Mouse (Mus musculus) limb, embryonic 10.5 days (tissue): ENCODE measurements around the gene Prmt9. TPM values are rescaled to one million over a fixed set of nuclear protein-coding genes. Genes with fewer than 3 reads are reported as not detected.

ENCODE experiments used
- DNase-seq: peaks from one replicate; pipeline ENCODE4 v3.0.0-alpha.2; 2017; ENCODE audit warnings: low spot score
- H3K27ac ChIP-seq: fragments of 300-500 bp; sonication (generic); 2 replicates; pipeline ENCODE4 v1.5.1; 2016; ENCODE audit warnings: mild to moderate bottlenecking
- H3K27me3 ChIP-seq: fragments of 300-500 bp; sonication (generic); 2 replicates; pipeline ENCODE4 v1.6.1; 2016; ENCODE audit warnings: low read depth, mild to moderate bottlenecking; ENCODE audit not compliant: poor library complexity, severe bottlenecking
- H3K36me3 ChIP-seq: fragments of 300-500 bp; sonication (generic); 2 replicates; pipeline ENCODE4 v1.6.1; 2016; ENCODE audit warnings: mild to moderate bottlenecking, moderate library complexity
- H3K4me1 ChIP-seq: fragments of 300-500 bp; sonication (generic); 2 replicates; pipeline ENCODE4 v1.6.1; 2016
- H3K4me3 ChIP-seq: fragments of 300-500 bp; sonication (generic); 2 replicates; pipeline ENCODE4 v1.5.1; 2016; ENCODE audit warnings: mild to moderate bottlenecking, moderate library complexity
- H3K9me3 ChIP-seq: fragments of 300-500 bp; sonication (generic); replicated peaks from 2 replicates; pipeline ENCODE4 v1.6.1; 2016; ENCODE audit warnings: mild to moderate bottlenecking
- WGBS: fragments of 180-500 bp; shearing (Covaris S2); methylation state at CpG from one replicate; pipeline ENCODE4 v1.1.7; 2016; 5-methylcytosine and 5-hydroxymethylcytosine counted together
- polyA plus RNA-seq: library from polyadenylated mRNA; unstranded; fragments of >200 nt; fragmentation: Nextera tagmentation; extraction: Ambion mirVana; gene quantifications from 2 replicates; pipeline ENCODE4 v1.2.1, GENCODE M21; 2016

The Prmt9 gene
- polyA plus RNA-seq, 1 experiment from 2014 or later: 22.8 TPM

DNA sequence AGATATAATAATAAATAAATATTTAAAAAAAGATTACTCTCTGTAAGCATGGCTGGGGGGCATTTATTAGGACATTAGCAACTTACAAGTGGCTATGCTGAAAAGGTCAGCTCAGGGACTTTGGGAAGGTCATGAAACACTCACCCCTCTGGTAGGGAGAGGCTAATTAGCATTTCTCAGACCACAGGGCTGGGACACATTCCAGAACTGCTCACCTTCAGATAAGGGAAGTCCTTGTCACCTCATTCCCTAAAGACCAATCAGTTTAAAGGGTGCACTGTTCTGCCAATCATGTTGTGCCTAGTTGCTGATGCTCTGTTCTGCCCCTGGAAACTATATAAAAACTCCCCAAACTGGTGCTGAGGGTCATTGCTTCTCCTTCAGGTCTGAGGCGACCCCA lies 10.9 kb upstream of the Prmt9 start:
- 83% methylated on average over 1 of the region's 1 CpGs for WGBS
- Histone ChIP-seq H3K9me3 (no peaks in the 10 kb centered on the region), H3K4me1 (no peaks in the 10 kb centered on the region), H3K36me3 (no peaks in the 10 kb centered on the region), H3K27ac (no peak overlapping the region), H3K27me3 (no peaks in the 10 kb centered on the region), H3K4me3 (no peak overlapping the region)
- DNase-seq: no peak

DNA sequence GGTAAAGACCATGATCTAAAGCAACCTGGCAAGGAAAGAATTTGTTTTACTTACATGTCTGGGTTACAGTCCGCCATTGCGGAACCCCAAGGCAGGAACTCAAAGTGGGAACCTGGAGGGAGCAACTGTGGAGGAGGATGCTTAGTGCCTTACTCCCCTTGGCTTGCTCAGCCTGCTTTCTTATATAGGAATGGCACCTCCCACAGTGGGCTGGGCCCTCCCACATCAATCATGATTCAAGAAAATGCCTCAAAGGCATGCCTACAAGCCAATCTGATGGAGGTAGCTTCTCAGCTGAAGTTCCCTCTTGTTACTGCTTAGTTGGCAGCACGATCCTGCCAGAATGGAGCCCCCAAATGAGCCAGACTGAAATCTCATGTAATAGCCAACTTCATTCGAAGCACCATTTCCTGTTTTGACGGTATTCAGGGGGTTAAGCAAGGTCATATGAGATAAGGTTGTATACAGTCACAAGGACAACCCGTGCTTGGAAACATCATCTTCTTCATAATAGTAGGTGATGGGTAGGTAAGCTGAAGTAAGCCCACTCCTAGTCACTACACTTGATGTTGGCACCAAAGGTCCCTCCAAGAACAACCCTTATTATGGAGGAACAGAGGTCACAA lies 5.9 kb upstream of the Prmt9 start:
- H3K36me3 ChIP-seq: no peaks in the 10 kb centered on the region
- 87% methylated on average over 6 of the region's 6 CpGs for WGBS

DNA sequence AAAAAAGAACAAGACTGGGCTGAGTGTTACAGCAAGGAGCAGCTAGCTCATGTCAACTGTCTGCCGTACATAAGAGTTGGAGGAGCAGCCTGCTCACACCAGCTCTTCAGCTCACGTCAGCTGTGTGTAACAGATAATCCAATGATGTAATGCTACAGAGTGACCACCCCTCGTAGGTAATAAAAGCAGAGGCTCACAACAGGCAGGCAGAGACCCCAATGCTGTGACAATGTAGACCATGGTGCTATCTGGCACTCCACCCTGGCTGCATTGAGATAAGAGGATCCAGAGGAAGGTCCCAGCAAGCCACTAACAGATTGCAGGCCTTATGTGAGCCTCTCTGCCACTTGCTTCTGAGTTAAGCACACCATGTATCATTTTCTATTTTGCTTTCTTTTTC lies 4.8 kb upstream of the Prmt9 start:
- no peaks in the 10 kb centered on the region for H3K36me3 ChIP-seq
- no peak for DNase-seq
- no peaks in the 10 kb centered on the region for H3K4me1 ChIP-seq
- H3K9me3 ChIP-seq: no peaks in the 10 kb centered on the region
- H3K27ac ChIP-seq: no peak overlapping the region
- 69% methylated on average over 3 of the region's 3 CpGs for WGBS
- no peaks in the 10 kb centered on the region for H3K27me3 ChIP-seq
- no peak overlapping the region for H3K4me3 ChIP-seq

More for the DNA sequence above, 5.9 kb upstream of the Prmt9 start:
- H3K4me3 ChIP-seq: no peak overlapping the region
- H3K27ac ChIP-seq: no peak overlapping the region
- H3K9me3 ChIP-seq: no peaks in the 10 kb centered on the region
- DNase-seq: no peak
- H3K4me1 ChIP-seq: no peaks in the 10 kb centered on the region
- no peaks in the 10 kb centered on the region for H3K27me3 ChIP-seq

DNA sequence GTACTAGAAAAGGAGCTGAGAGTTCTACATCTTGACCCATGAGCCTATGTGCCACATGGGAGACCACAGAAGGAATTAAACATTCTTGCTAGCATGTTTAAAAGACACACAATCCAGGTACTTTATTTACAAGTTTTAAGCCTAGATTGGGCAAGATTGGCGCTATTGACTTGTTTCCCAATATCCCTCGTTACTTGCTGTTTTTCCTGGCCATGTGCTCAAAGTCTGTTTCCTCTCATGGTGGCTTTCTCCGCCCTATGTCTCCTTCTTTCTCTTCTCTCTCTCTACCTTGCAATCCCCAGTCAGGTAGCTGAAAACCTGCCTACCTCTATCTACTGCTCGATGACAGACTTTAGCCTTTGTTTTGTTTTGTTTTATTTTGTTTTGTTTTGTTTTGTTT lies 3.6 kb upstream of the Prmt9 start:
- Histone ChIP-seq H3K27me3 (no peaks in the 10 kb centered on the region), H3K9me3 (no peaks in the 10 kb centered on the region), H3K36me3 (no peaks in the 10 kb centered on the region), H3K27ac (no peak overlapping the region), H3K4me1 (peaks cover 7% of the 10 kb centered on the region), H3K4me3 (no peak overlapping the region)
- no peak for DNase-seq
- WGBS: 88% methylated on average over 4 of the region's 4 CpGs

DNA sequence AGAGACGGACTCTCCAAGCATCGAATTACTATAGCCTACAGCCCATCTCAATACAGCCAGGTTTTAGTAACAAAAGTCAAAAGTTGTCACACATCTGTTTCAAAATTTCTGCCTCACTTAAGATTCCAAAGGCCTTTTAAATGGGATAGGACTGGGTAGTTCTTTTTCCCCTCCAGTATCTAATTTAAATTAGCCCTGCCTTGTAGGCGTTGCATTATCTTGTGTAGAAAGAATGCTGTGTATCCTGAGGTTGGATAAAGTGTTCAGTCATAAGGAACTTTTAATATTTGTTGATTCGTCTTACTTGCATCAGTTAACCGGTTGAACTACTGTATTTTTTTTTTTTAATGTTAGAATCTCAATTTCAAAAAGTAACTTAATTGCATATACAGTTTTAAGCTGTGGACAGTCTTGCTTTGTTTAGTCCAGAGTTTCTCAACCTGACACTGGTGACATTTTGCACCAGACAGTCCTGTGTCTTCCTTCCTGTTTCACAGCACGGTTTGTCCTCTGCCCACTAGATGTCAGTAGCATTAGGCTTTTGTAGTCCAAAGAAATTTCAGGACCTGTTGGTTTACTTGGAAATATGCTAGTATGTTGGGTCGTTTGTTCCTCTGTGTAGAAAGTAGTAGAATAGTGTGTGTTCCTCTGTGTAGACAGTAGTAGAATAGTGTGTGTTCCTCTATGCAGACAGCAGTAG lies 834 bp downstream of the Prmt9 start:
- DNase-seq: no peak
- 33% methylated on average over 7 of the region's 7 CpGs for WGBS
- Histone ChIP-seq H3K36me3 (peaks cover 39% of the 10 kb centered on the region), H3K4me1 (peaks cover 11% of the 10 kb centered on the region), H3K27ac (peak overlapping the region; percentile 95; the same call in 1 of the 2 replicates), H3K9me3 (no peaks in the 10 kb centered on the region), H3K27me3 (no peaks in the 10 kb centered on the region), H3K4me3 (peak overlapping the region; percentile 87)

DNA sequence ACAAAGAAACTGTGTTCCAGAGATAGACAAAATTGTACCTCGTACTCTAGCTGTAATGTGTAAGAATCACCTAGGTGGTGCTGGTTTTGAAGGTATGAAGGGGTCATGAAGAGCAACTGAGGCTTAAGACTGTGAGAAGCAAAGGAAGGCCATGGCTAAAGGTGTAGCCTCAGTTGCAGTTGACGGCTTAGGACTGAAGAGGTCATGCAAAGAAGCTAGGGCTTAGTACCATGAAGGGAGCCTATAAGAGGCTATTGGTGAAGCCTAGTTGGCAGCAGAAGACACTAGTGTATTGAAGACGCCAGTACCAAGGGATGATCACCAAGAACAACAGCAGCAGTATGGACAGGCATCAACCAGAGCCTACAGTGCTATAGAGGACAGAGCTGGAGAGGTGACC lies 3.3 kb downstream of the Prmt9 start:
- Histone ChIP-seq H3K27me3 (no peaks in the 10 kb centered on the region), H3K36me3 (peaks cover 64% of the 10 kb centered on the region), H3K4me1 (peaks cover 11% of the 10 kb centered on the region), H3K27ac (no peak overlapping the region), H3K4me3 (no peak overlapping the region), H3K9me3 (no peaks in the 10 kb centered on the region)
- no peak for DNase-seq
- WGBS: 92% methylated on average over 3 of the region's 3 CpGs

DNA sequence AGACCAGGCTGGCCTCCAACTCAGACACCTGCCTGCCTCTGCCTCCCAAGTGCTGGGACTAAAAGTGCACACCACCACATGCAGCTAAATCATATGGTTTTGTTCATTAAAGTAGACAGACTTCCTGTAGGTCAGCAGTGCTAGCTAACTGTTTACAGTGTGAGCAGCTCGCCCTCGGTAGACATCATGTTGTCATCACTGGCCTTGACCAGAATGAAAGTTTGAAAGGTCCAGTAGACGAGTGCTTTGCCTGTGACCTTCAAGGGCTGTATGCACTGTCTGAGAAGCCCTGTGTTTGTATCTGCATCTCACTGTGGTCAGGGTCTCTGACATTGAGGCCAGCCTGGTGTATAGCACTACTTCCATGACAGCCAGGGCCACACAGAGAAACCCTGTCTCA lies 12.2 kb downstream of the Prmt9 start:
- DNase-seq: no peak

DNA sequence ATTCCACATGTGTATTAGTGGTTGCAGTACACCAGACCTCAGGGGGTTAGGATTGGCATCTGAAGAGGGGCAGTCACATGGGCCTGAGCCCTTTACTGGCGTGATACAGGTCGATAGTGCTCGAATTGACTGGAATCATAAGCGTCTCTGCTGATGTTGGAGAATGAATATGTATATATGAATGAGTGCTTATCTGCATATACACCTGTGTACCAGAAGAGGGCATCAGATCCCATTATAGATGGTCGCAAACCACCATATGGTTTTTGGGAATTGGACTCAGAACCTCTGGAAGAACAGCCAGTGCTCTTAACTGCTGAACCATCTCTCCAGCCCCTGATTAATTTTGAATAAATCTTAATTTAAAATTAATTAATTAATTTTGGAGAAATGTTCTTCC lies 25.0 kb downstream of the Prmt9 start:
- no peaks in the 10 kb centered on the region for H3K9me3 ChIP-seq
- no peaks in the 10 kb centered on the region for H3K27me3 ChIP-seq
- peaks cover 74% of the 10 kb centered on the region for H3K36me3 ChIP-seq
- H3K4me1 ChIP-seq: no peaks in the 10 kb centered on the region
- WGBS: 83% methylated on average over 5 of the region's 5 CpGs
- no peak overlapping the region for H3K27ac ChIP-seq
- DNase-seq: no peak
- H3K4me3 ChIP-seq: no peak overlapping the region

More for the DNA sequence above, 12.2 kb downstream of the Prmt9 start:
- WGBS: 92% methylated on average over 3 of the region's 3 CpGs
- H3K9me3 ChIP-seq: no peaks in the 10 kb centered on the region
- no peaks in the 10 kb centered on the region for H3K27me3 ChIP-seq
- no peak overlapping the region for H3K27ac ChIP-seq
- no peak overlapping the region for H3K4me3 ChIP-seq
- H3K4me1 ChIP-seq: no peaks in the 10 kb centered on the region
- H3K36me3 ChIP-seq: peaks cover 99% of the 10 kb centered on the region

DNA sequence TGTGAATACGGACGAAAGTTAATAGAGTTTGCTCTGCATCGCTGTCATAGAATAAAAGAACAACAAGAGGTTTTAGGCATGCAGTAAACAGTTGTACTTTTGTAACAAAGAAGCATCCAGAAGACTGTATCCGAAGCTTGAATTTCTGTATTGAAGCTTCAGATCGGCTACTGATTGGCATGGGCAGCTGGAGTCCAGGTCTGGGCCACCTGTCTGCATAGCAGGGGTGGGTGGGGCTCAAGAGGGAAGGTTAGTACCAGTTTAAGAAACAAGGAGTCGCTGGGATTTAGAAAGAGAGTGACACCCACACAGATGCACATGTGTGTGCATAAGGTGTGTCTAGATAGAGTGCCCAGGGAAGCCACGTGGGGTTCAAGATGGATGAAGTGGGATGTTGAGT lies 28.5 kb downstream of the Prmt9 start:
- Histone ChIP-seq H3K4me1 (no peaks in the 10 kb centered on the region), H3K27ac (no peak overlapping the region), H3K36me3 (peaks cover 78% of the 10 kb centered on the region), H3K9me3 (no peaks in the 10 kb centered on the region), H3K4me3 (no peak overlapping the region), H3K27me3 (no peaks in the 10 kb centered on the region)
- WGBS: 94% methylated on average over 7 of the region's 7 CpGs
- no peak for DNase-seq

DNA sequence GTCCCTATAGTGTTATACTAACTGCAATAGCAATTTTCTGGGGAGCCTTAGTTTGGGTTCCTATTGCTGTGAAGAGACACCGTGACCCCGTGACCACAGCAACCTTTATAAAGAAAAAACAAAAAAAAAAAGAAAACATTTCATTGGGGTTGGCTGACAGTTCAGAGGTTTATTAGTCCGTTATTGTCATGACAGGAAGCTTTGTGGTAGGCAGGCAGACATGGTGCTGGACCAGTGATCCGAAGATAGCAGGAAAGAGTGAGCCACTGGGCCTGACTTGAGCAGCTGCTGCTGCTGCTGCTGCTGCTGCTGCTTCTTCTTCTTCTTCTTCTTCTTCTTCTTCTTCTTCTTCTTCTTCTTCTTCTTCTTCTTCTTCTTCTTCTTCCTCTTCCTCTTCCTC lies 35.0 kb downstream of the Prmt9 start:
- Histone ChIP-seq H3K4me1 (no peaks in the 10 kb centered on the region), H3K9me3 (no peaks in the 10 kb centered on the region), H3K27me3 (no peaks in the 10 kb centered on the region), H3K36me3 (peaks cover 37% of the 10 kb centered on the region), H3K4me3 (no peak overlapping the region), H3K27ac (no peak overlapping the region)
- no peak for DNase-seq
- WGBS: 93% methylated on average over 4 of the region's 4 CpGs

DNA sequence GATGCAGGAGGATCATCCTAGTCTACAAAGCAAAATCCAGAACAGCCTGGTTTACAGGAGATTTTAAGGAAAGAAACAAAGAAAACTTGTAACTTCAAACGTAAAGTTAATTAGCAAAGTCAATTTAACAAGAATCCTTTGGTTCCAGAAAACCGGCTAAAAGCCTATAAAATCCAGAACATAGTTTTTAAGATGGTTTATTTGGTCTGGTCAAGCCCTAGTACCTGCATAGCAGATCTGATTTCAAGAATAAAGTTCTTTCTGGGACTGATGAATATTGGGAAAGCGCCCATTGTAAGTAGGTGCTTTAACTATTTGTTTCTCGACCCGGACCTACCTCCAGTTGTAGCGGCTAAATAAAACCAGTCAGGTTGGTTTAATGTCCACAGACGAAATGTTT lies 60.4 kb downstream of the Prmt9 start:
- DNase-seq: no peak
- H3K9me3 ChIP-seq: no peaks in the 10 kb centered on the region
- peak overlapping the region; percentile 81; the same call in 1 of the 2 replicates for H3K27ac ChIP-seq
- H3K36me3 ChIP-seq: peaks cover 11% of the 10 kb centered on the region
- H3K27me3 ChIP-seq: no peaks in the 10 kb centered on the region
- 14% methylated on average over 7 of the region's 7 CpGs for WGBS
- H3K4me3 ChIP-seq: peak overlapping the region; percentile 83
- peaks cover 4% of the 10 kb centered on the region; the same call in 1 of the 2 replicates for H3K4me1 ChIP-seq

DNA sequence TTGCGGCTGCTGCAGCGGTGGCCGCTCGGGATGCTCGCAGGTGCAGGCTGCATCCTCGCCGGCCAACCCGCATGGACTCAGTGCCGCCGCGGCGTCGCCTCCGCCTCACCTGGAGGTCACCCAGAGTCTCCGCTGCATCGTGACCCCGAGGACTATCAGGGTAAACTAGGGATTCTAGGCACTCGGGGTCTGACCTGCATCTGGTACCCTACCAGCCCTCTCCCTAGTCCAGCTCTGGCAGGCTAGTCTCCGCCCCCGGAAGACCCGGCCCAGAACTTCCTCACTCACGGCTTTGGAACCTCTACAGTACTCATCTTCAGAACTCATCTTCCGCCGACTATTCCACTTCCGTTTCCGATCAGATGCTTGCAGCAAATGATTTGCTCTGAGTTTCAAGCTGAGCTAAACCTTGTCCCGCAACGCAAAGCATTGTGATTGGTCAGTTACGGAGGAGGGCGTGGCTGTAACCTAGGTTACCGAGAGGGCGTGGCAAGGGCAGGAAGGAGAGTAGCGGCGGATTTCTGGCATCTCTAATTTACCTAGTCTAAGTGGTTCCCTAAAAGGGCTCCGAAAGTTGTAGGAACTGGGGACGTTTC lies 61.3 kb downstream of the Prmt9 start, which contains the start of gene Tmem184c:
TSS of gene Tmem184c (minus strand) at position 325 of the 596 bp plus-strand sequence.
- H3K27me3 ChIP-seq: no peaks in the 10 kb centered on the region
- H3K4me1 ChIP-seq: peaks cover 4% of the 10 kb centered on the region; the same call in 1 of the 2 replicates
- WGBS: under 1% methylated on average over 36 of the region's 36 CpGs
- H3K36me3 ChIP-seq: peaks cover 5% of the 10 kb centered on the region
- H3K27ac ChIP-seq: peak within 1 kb of the TSS; percentile 81
- DNase-seq: peak; percentile 98
- no peaks in the 10 kb centered on the region for H3K9me3 ChIP-seq
- H3K4me3 ChIP-seq: peak within 1 kb of the TSS; percentile 83

DNA sequence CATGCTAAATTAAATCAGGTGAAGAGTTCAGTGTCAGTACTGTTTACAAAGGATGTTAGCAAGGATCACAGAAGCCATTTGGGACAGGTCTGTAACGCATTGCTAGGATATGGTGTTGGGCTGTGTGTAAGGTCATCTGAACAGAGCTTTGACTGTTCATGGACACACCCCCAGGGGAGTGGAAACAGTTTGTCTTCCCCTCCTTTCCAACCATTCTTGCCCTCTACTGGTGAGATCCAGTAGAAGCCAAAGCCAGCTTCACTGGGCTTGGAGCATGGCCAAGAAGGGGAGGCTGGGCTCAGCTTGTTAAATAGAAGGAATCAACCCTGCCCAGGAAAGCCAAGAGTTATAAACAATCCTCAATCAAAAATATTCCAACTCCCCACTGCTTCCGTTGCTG lies 68.7 kb downstream of the Prmt9 start:
- no peaks in the 10 kb centered on the region for H3K36me3 ChIP-seq
- no peak overlapping the region for H3K27ac ChIP-seq
- H3K4me1 ChIP-seq: peaks cover 4% of the 10 kb centered on the region; the same call in 1 of the 2 replicates
- WGBS: 72% methylated on average over 2 of the region's 2 CpGs
- H3K9me3 ChIP-seq: no peaks in the 10 kb centered on the region
- H3K27me3 ChIP-seq: no peaks in the 10 kb centered on the region
- DNase-seq: no peak
- no peak overlapping the region for H3K4me3 ChIP-seq
